Comparison of ENCODE assay signal across 15 mouse cellular contexts in genomic region chr10:41599051-41599450, GRCm38 (mm10).
DNase-seq lines count a peak whose midpoint lies in the region; ATAC-seq lines count a peak whose summit lies in the region.
"Had no signal": no experiment of that assay in that cellular context is flagged by ENCODE, and none has a peak within 500 bp of the region (broad histone marks: within the 10 kb centered on the region; RNA-seq: fewer than 3 reads in every experiment).

No protein-coding gene starts in this region.

- H3K9me3 ChIP-seq in heart, embryonic 14.5 days (ENCODE audit: control insufficient read depth, low read length): no peaks in the 10 kb centered on the region
- no peaks in the 10 kb centered on the region for H3K9me3 ChIP-seq in heart, embryonic 11.5 days (replicated peaks; ENCODE audit: control insufficient read depth, low read length)
- no peaks in the 10 kb centered on the region for H3K9me3 ChIP-seq in neural tube, embryonic 15.5 days (replicated peaks)
- H3K9me3 ChIP-seq: intestine, embryonic 15.5 days had no signal

- H3K27me3 ChIP-seq in heart, embryonic 14.5 days (ENCODE audit: control insufficient read depth, insufficient read depth, low read length): no peaks in the 10 kb centered on the region
- no peaks in the 10 kb centered on the region for H3K27me3 ChIP-seq in heart, embryonic 11.5 days (ENCODE audit: control insufficient read depth, insufficient read depth, low read length)
- H3K27me3 ChIP-seq in neural tube, embryonic 15.5 days (replicated peaks): no peaks in the 10 kb centered on the region
- H3K27me3 ChIP-seq: intestine, embryonic 15.5 days had no signal

- no peak for ATAC-seq in heart, embryonic 14.5 days (ENCODE audit: insufficient number of reproducible peaks, insufficient read depth, low FRiP score, low read depth)
- no peak for ATAC-seq in heart, embryonic 11.5 days (replicated peaks; ENCODE audit: insufficient number of reproducible peaks, low FRiP score, low TSS enrichment)
- no peak for ATAC-seq in neural tube, embryonic 15.5 days (ENCODE audit: low FRiP score)
- ATAC-seq: forebrain, embryonic 14.5 days; intestine, embryonic 15.5 days had no signal

- H3K4me2 ChIP-seq in heart, embryonic 14.5 days (ENCODE audit: low read length): no peak overlapping the region
- H3K4me2 ChIP-seq in heart, embryonic 11.5 days: no peak overlapping the region
- no peak overlapping the region for H3K4me2 ChIP-seq in neural tube, embryonic 15.5 days
- H3K4me2 ChIP-seq: intestine, embryonic 15.5 days; lung, embryonic 14.5 days had no signal

- peak; percentile 27 for DNase-seq in brain, adult 2 months (ENCODE audit: low read depth, low spot score)
- DNase-seq in cerebellum, adult 9-10 months: peak; percentile 57
- peak; percentile 45 for DNase-seq in gastrocnemius, adult 8-10 months (ENCODE audit: low spot score in 2 of 2)
- no peak for DNase-seq in frontal cortex, adult 2 months (ENCODE audit: extremely low spot score in 1 of 2, low spot score in 1 of 2)
- DNase-seq in adrenal gland, postnatal 4 days (ENCODE audit: low spot score in 2 of 2): no peak
- DNase-seq: embryo, embryonic 11 days; kidney, postnatal 10 days; lung, embryonic 14.5 days; midbrain, embryonic 14.5 days; right cerebral cortex, adult 18-20 months had no signal

- WGBS in heart, embryonic 14.5 days: 63% methylated on average over 9 of the region's 9 CpGs
- 71% methylated on average over 9 of the region's 9 CpGs for WGBS in heart, embryonic 11.5 days (ENCODE audit: insufficient replicate concordance)
- WGBS in neural tube, embryonic 15.5 days: 80% methylated on average over 9 of the region's 9 CpGs

- H3K4me1 ChIP-seq in heart, embryonic 14.5 days (ENCODE audit: control insufficient read depth in 2 of 2, insufficient read depth in 2 of 2, low read length in 2 of 2): peaks cover 26 to 46% of the 10 kb centered on the region in 2 experiments
- H3K4me1 ChIP-seq in heart, embryonic 11.5 days (ENCODE audit: control insufficient read depth, insufficient read depth, low read length): peaks cover 18% of the 10 kb centered on the region
- no peaks in the 10 kb centered on the region for H3K4me1 ChIP-seq in neural tube, embryonic 15.5 days

- peak overlapping the region; percentile 87 to 89; a peak in 3 of 4 replicates for H3K27ac ChIP-seq in heart, embryonic 14.5 days (replicated peaks in 1 of 2; ENCODE audit: control insufficient read depth in 1 of 2, insufficient read depth in 1 of 2, low read depth in 2 of 2, low read length in 2 of 2)
- no peak overlapping the region for H3K27ac ChIP-seq in heart, embryonic 11.5 days (ENCODE audit: low read depth, low read length)
- no peak overlapping the region for H3K27ac ChIP-seq in neural tube, embryonic 15.5 days (replicated peaks)
- H3K27ac ChIP-seq: intestine, embryonic 15.5 days had no signal

- no peak overlapping the region for H3K4me3 ChIP-seq in heart, embryonic 14.5 days (ENCODE audit: control insufficient read depth in 1 of 2, insufficient read depth in 1 of 2, low read depth in 1 of 2, low read length in 2 of 2)
- H3K4me3 ChIP-seq in heart, embryonic 11.5 days (ENCODE audit: low read depth, low read length): no peak overlapping the region
- no peak overlapping the region for H3K4me3 ChIP-seq in neural tube, embryonic 15.5 days (replicated peaks)
- H3K4me3 ChIP-seq: intestine, embryonic 15.5 days had no signal

- H3K9ac ChIP-seq in heart, embryonic 14.5 days (ENCODE audit: low read length): 0 out of 2 replicates have a peak overlapping the region, but pooled peaks have one; percentile 36
- no peak overlapping the region for H3K9ac ChIP-seq in heart, embryonic 11.5 days (ENCODE audit: low read depth, low read length)
- no peak overlapping the region for H3K9ac ChIP-seq in neural tube, embryonic 15.5 days (replicated peaks)
- H3K9ac ChIP-seq: intestine, embryonic 15.5 days; lung, embryonic 14.5 days had no signal

- H3K36me3 ChIP-seq in heart, embryonic 14.5 days (ENCODE audit: control insufficient read depth, insufficient read depth, low read length): no peaks in the 10 kb centered on the region
- H3K36me3 ChIP-seq in heart, embryonic 11.5 days (ENCODE audit: control insufficient read depth, insufficient read depth, low read length): no peaks in the 10 kb centered on the region
- no peaks in the 10 kb centered on the region for H3K36me3 ChIP-seq in neural tube, embryonic 15.5 days
- H3K36me3 ChIP-seq: intestine, embryonic 15.5 days had no signal

Comparison
In these comparisons a context has a peak if more than half of its experiments do, and no peak if none do; other contexts are left out.
1. H3K27ac ChIP-seq: peak in heart, embryonic 14.5 days (2 of 2); none in heart, embryonic 11.5 days (single experiment) and neural tube, embryonic 15.5 days (single experiment).
2. DNase-seq: peak in brain, adult 2 months (single experiment), cerebellum, adult 9-10 months (single experiment) and gastrocnemius, adult 8-10 months (2 of 2); none in frontal cortex, adult 2 months (0 of 2) and adrenal gland, postnatal 4 days (0 of 2).